Mouse (Mus musculus) forebrain, embryonic 11.5 days (tissue): ENCODE measurements around the gene Serpinb1a. TPM values are rescaled to one million over a fixed set of nuclear protein-coding genes. Genes with fewer than 3 reads are reported as not detected.
"Not testable (repeated sequence)": the region's sequence is repeated elsewhere in the genome, so short reads cannot be mapped to it uniquely, and the experiment has no call there.

Experiments used
- ATAC-seq: fragments of 200-750 bp; cut with Nextera tagmentation; replicated peaks from 2 replicates; pipeline ENCODE4 v1.8.0; 2017; ENCODE audit warnings: moderate TSS enrichment; ENCODE audit not compliant: low FRiP score
- DNase-seq: peaks from one replicate; pipeline ENCODE4 v3.0.0-alpha.2; 2017; ENCODE audit warnings: low spot score
- H3K27ac ChIP-seq: fragments of 300-500 bp; sonication (generic); 2 replicates; pipeline ENCODE4 v1.5.1; 2014; ENCODE audit warnings: low read depth, low read length
- H3K27me3 ChIP-seq: fragments of 300-500 bp; sonication (generic); 2 replicates; pipeline ENCODE4 v1.6.1; 2014; ENCODE audit warnings: mild to moderate bottlenecking, low read length, mixed read lengths; ENCODE audit not compliant: control insufficient read depth, insufficient read depth
- H3K36me3 ChIP-seq: fragments of 300-500 bp; sonication (generic); 2 replicates; pipeline ENCODE4 v1.6.1; 2014; ENCODE audit warnings: mild to moderate bottlenecking, low read length, moderate library complexity, mixed read lengths; ENCODE audit not compliant: control insufficient read depth, insufficient read depth
- H3K4me1 ChIP-seq: fragments of 300-500 bp; sonication (generic); replicated peaks from 2 replicates; pipeline ENCODE4 v1.6.1; 2014; ENCODE audit warnings: low read length, mixed read lengths; ENCODE audit not compliant: control insufficient read depth, insufficient read depth
- H3K4me2 ChIP-seq: fragments of 300-500 bp; sonication (generic); 2 replicates; pipeline ENCODE4 v1.6.1; 2014; ENCODE audit warnings: low read depth, mild to moderate bottlenecking, low read length, moderate library complexity, mixed read lengths; ENCODE audit not compliant: severe bottlenecking
- H3K4me3 ChIP-seq: fragments of 300-500 bp; sonication (generic); 2 replicates; pipeline ENCODE4 v1.5.1; 2014; ENCODE audit warnings: low read depth, low read length
- H3K9ac ChIP-seq: fragments of 300-500 bp; sonication (generic); 2 replicates; pipeline ENCODE4 v1.6.1; 2014; ENCODE audit warnings: low read length
- H3K9me3 ChIP-seq: fragments of 300-500 bp; sonication (generic); 2 replicates; pipeline ENCODE4 v1.6.1; 2016; ENCODE audit warnings: low read length, mixed read lengths; ENCODE audit not compliant: control insufficient read depth
- WGBS: fragments of 180-500 bp; shearing (Covaris S2); extraction: QIAGEN DNeasy Blood & Tissue Kit; methylation state at CpG from one replicate; pipeline ENCODE4 v1.1.7; 2014; 5-methylcytosine and 5-hydroxymethylcytosine counted together
- polyA plus RNA-seq: library from polyadenylated mRNA; unstranded; fragments of >200 nt; fragmentation: Nextera tagmentation; extraction: Ambion mirVana; gene quantifications from 2 replicates; pipeline ENCODE4 v1.2.1, GENCODE M21; 2014

Serpinb1a gene
- 0.68 and 1.1 TPM in 2 replicates for polyA plus RNA-seq

DNA sequence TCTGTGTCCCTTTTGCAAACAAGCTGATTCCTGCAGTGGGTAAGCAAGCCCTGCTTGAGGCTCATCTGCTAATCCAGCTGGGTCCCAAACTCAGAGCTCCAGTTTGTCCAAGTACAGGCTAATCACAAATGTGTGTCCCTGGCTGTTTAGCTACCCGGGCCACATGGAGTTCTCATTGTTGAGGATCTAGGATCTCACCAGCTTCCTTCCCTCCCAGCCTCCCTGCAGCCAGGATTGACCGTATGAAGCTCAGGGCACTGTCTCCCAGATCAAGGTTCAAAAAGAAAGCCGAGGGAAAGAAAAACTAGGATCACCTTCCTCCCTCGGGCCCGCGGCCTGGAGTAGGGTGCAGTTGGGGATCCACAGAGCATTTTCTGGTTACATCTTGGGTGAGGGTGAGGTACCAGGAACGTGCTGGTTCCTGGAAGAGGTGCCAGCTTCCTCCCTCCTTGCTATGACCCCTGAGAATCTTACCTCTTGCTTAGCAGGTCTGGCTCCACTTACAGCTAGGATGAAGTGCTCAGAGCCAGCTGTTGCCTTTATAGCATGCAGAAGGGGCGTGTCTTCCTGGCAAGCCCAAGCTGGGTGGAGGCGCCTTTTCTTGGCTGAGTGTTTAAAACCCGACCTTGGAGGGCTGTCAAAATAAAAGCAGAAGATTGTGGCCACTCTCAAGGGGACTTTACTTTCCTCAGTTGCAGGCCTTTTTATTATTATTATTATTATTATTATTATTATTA is at the start of gene Serpinb1a:
Gene Serpinb1a (minus strand): TSS at position 518 of the 737 bp plus-strand sequence.
- H3K4me2 ChIP-seq = no peak within 1 kb of the TSS
- H3K9ac ChIP-seq = no peak within 1 kb of the TSS
- H3K4me1 ChIP-seq = no peaks in the 10 kb centered on the region
- H3K27me3 ChIP-seq = no peaks in the 10 kb centered on the region
- H3K4me3 ChIP-seq = no peak within 1 kb of the TSS
- ATAC-seq (no peak), DNase-seq (no peak)
- H3K36me3 ChIP-seq = no peaks in the 10 kb centered on the region
- WGBS = 71% methylated on average over 10 of the region's 10 CpGs
- H3K9me3 ChIP-seq = no peaks in the 10 kb centered on the region
- H3K27ac ChIP-seq = no peak within 1 kb of the TSS

DNA sequence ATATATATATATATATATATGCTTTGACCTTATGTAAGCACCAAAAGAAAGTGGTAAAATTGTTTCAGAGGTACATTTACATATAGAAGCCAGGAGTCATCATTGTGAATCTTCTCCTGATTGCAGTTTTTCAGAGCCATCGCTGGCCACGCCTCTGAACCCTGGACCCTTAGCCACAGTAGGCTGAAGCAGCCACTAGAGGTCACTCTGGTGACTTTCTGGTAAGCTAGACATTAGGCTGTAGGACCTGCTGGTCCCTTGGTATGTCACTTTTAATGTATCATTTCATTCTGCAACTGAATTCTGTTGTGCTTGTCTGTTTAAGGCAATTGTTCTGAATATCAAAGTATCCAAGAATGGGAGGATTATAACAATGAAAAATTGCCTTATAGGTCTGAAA is 49.7 kb upstream of the Serpinb1a start:
- no peak overlapping the region for H3K4me3 ChIP-seq
- no peaks in the 10 kb centered on the region for H3K27me3 ChIP-seq
- DNase-seq (no peak), ATAC-seq (0 out of 2 replicates have a peak, but pooled peaks have one; percentile 37)
- 18% methylated on average over 2 of the region's 2 CpGs for WGBS
- no peak overlapping the region for H3K4me2 ChIP-seq
- no peaks in the 10 kb centered on the region for H3K4me1 ChIP-seq
- no peak overlapping the region for H3K27ac ChIP-seq
- H3K9me3 ChIP-seq = no peaks in the 10 kb centered on the region
- no peak overlapping the region for H3K9ac ChIP-seq
- H3K36me3 ChIP-seq = no peaks in the 10 kb centered on the region

DNA sequence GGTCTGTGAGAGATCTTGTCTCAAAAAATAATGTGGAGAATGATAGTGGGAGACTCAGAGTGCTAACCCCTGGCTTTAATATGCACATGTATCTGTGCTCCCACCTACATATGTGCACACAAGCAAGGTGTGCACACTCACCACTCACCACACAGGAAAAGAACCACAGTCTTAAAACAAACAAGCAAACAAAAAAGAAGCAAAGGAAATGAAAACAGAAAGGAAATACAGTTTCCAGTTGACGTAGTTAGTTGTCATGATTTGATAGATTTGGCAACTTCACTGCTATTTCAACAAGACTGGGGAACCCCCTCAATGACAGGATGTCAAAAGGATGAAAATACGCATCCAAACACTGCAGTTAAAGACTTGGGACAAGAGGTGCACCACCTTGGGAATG is 48.1 kb upstream of the Serpinb1a start:
- not testable (repeated sequence) for H3K36me3 ChIP-seq, H3K4me1 ChIP-seq, ATAC-seq, H3K9ac ChIP-seq, H3K9me3 ChIP-seq, H3K4me3 ChIP-seq, H3K27ac ChIP-seq, H3K4me2 ChIP-seq, DNase-seq, H3K27me3 ChIP-seq
- WGBS = no CpG with 5 or more reads among the region's 2 CpGs

DNA sequence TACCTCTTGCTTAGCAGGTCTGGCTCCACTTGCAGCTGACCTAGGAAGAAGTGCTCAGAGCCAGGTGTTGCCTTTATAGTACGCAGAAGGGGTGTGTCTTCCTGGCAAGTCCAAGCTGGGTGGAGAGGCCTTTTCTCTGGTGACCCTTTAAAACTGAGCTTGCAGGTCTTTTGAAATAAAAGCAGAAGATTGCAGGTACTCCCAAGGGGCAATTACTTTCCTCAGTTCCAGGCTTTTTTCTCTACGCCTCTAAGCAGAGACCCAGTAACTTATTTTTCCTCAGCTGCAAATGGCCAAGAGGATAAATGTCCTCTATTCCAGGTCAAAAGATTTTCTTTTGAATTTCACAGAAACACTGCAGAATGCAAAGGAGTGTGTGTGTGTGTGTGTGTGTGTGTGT is 47.1 kb upstream of the Serpinb1a start, which contains the start of gene Serpinb1c:
Gene Serpinb1c (minus strand): TSS at position 101 of the 400 bp plus-strand sequence.
- no peaks in the 10 kb centered on the region for H3K4me1 ChIP-seq
- WGBS = 94% methylated on average over 2 of the region's 2 CpGs
- H3K27ac ChIP-seq = no peak within 1 kb of the TSS
- H3K4me3 ChIP-seq = no peak within 1 kb of the TSS
- H3K4me2 ChIP-seq = no peak within 1 kb of the TSS
- ATAC-seq (no peak), DNase-seq (no peak)
- no peaks in the 10 kb centered on the region for H3K36me3 ChIP-seq
- no peaks in the 10 kb centered on the region for H3K9me3 ChIP-seq
- H3K9ac ChIP-seq = no peak within 1 kb of the TSS
- H3K27me3 ChIP-seq = no peaks in the 10 kb centered on the region

DNA sequence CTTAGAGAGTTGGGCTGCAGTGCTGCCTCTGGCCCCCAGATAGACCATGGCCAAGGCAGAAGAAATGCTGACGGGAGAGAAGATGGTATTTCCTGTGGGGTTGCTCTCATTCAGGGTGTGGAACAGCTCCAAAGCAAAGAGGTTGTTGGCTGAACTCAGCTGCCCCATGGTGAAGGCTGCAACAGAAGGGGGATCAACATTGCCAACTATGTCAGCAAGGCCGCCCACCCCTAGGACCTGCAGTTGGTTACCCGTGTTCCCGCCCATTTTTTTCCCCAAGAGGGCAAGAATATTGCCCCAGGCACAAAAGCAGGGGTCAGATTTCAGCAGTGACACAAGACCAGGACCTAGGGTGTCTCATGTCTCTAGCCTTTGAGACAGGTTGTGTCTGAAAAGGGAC is 45.9 kb upstream of the Serpinb1a start:
- no peak overlapping the region for H3K9ac ChIP-seq
- 75% methylated on average over 4 of the region's 4 CpGs for WGBS
- ATAC-seq = no peak

DNA sequence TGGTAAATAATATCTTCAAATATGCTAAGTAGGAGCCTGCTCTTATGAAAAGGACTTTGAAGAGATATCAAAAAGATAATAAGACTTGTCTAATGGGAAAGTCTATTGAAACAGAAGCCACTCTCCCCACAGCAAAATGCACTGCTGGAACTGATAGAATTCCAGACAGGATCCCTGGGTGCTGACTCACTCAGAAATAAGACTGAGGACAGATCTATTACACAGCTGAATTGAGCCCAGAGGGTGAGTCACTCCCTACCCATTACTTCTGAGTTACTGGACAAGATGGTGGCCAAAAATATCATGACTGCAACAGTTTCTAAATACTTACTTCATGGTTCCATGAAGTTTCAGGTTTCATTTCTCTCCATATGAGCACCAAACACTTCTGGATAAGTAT is 33.8 kb upstream of the Serpinb1a start:
- H3K4me3 ChIP-seq = no peak overlapping the region
- H3K27me3 ChIP-seq = no peaks in the 10 kb centered on the region
- DNase-seq (no peak), ATAC-seq (no peak)
- H3K9me3 ChIP-seq = no peaks in the 10 kb centered on the region
- H3K9ac ChIP-seq = no peak overlapping the region
- H3K4me2 ChIP-seq = no peak overlapping the region
- H3K27ac ChIP-seq = no peak overlapping the region
- no peaks in the 10 kb centered on the region for H3K36me3 ChIP-seq
- no peaks in the 10 kb centered on the region for H3K4me1 ChIP-seq

More for the DNA sequence above, 45.9 kb upstream of the Serpinb1a start:
- H3K27me3 ChIP-seq = no peaks in the 10 kb centered on the region
- no peaks in the 10 kb centered on the region for H3K9me3 ChIP-seq
- H3K27ac ChIP-seq = no peak overlapping the region
- no peak overlapping the region for H3K4me2 ChIP-seq
- H3K4me1 ChIP-seq = no peaks in the 10 kb centered on the region
- DNase-seq = no peak
- H3K4me3 ChIP-seq = no peak overlapping the region
- no peaks in the 10 kb centered on the region for H3K36me3 ChIP-seq

DNA sequence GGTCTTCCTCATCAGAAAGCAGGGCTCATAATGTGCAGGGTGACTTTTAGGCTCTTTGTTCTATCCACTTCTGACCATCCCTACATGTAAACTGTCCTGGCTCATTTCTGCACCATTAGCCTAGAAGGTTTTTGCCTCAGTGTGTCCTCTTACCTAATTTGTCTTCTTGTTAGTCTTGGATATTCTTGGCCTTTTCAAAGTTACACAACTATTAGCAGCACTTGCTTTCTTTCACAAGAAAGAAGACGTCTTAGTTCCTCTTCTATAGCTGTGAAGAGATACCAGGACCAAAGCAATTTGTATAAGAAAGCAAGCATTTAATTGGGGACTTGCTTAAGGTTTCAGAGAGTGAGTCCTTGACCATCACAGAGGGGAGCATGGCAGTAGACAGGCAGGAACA is 22.9 kb upstream of the Serpinb1a start:
- DNase-seq = no peak
- Histone ChIP-seq H3K4me2 (no peak overlapping the region), H3K27me3 (no peaks in the 10 kb centered on the region), H3K27ac (no peak overlapping the region), H3K4me1 (no peaks in the 10 kb centered on the region), H3K36me3 (no peaks in the 10 kb centered on the region), H3K9me3 (no peaks in the 10 kb centered on the region), H3K9ac (no peak overlapping the region), H3K4me3 (no peak overlapping the region)
- 79% methylated on average over 1 of the region's 1 CpGs for WGBS
- no peak for ATAC-seq

DNA sequence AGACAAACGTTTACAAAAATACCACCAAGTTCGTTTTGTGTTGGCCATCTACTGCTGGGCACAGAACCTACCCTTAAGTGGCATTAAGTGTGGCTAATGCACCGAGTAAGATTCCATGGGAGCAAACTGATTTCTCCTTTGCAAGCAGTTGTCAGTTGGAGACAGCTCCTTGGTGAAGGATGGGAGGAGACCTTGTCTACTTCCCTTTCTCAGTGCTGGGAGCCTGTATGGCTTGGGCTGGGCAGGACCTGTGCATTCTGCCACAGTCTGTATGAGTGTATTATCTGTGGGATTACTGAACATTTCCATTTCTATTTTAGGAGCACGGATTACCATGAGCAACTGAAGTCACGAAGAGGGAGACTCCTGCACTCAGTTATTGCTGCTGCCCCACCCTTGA is 17.9 kb upstream of the Serpinb1a start:
- H3K27me3 ChIP-seq = no peaks in the 10 kb centered on the region
- DNase-seq = no peak
- H3K27ac ChIP-seq = no peak overlapping the region
- H3K9ac ChIP-seq = no peak overlapping the region
- H3K4me3 ChIP-seq = no peak overlapping the region
- WGBS = 79% methylated on average over 5 of the region's 5 CpGs
- no peaks in the 10 kb centered on the region for H3K9me3 ChIP-seq
- ATAC-seq = no peak
- H3K4me2 ChIP-seq = no peak overlapping the region
- no peaks in the 10 kb centered on the region for H3K4me1 ChIP-seq
- H3K36me3 ChIP-seq = no peaks in the 10 kb centered on the region

DNA sequence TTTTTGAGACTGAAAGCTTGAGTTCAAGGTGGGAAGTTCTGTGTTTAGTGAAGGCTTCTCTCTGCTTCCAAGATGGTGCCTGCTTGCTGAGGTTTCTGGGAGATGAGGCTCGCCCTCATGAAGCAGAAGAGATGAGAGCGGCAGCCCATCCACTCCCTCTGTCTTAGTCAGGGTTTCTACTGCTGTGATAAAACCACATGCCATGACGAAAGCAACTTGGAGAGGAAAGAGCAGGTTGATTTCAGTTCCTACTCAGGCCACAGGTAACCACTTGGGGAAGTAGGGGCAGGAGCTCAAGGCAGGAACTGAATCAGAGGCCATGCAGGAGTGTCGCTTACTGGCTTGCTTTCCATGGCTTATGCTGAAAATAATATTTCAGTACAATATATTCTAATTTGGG is 17.2 kb upstream of the Serpinb1a start:
- not testable (repeated sequence) for H3K4me2 ChIP-seq, H3K4me1 ChIP-seq, H3K27me3 ChIP-seq, H3K9ac ChIP-seq, H3K36me3 ChIP-seq, DNase-seq, H3K9me3 ChIP-seq, ATAC-seq, H3K4me3 ChIP-seq, H3K27ac ChIP-seq
- WGBS = 85% methylated on average over 4 of the region's 4 CpGs
